Mouse (Mus musculus) layer of hippocampus, adult 8-10 months (tissue): ENCODE results near the gene Tapbpl. TPM values are rescaled to one million over a fixed set of nuclear protein-coding genes. Genes with fewer than 3 reads are reported as not detected.

Experiments
- DNase-seq, 2 experiments: peaks; one replicate each; pipeline ENCODE4 v3.0.0; 2022; ENCODE audit warnings: low spot score in 2 of 2
- total RNA-seq, 4 experiments: library from RNA; stranded (reverse); gene quantifications; 2 replicates each; pipeline ENCODE4 v1.2.4; 2022

The Tapbpl gene
- total RNA-seq, 4 experiments from 2014 or later: 4.0 to 6.8 (median 5.0) TPM

- DNase-seq: no peak
These were observed 9.0 kb upstream of the Tapbpl start for GRCm38 (mm10) chr6:125240617-125241016.

- DNase-seq: no peak
These were observed 7.9 kb upstream of the Tapbpl start for GRCm38 (mm10) chr6:125239547-125239946.

- no peak for DNase-seq
These were observed 6.7 kb upstream of the Tapbpl start for GRCm38 (mm10) chr6:125238396-125238795.

- no peak for DNase-seq
These were observed 5.8 kb upstream of the Tapbpl start for GRCm38 (mm10) chr6:125237421-125237820.

- no peak for DNase-seq
These were observed 5.1 kb upstream of the Tapbpl start, which contains the start of gene Cd27 for GRCm38 (mm10) chr6:125236782-125237181. Gene Cd27 (minus strand): TSS chr6:125237010.

- no peak for DNase-seq
These were observed 4.7 kb upstream of the Tapbpl start for GRCm38 (mm10) chr6:125236341-125236740.

GRCm38 (mm10) chr6:125234520-125234828, 2.8 kb upstream of the Tapbpl start:
- DNase-seq: no peak

GRCm38 (mm10) chr6:125233816-125234519, 2.3 kb upstream of the Tapbpl start:
- no peak for DNase-seq

GRCm38 (mm10) chr6:125232516-125232915, 856 bp upstream of the Tapbpl start:
- no peak for DNase-seq

GRCm38 (mm10) chr6:125232045-125232437, 381 bp upstream of the Tapbpl start:
- no peak for DNase-seq

GRCm38 (mm10) chr6:125230571-125230970, 1.1 kb downstream of the Tapbpl start:
- DNase-seq: no peak

GRCm38 (mm10) chr6:125225518-125226115, 6.0 kb downstream of the Tapbpl start:
- no peak for DNase-seq

- DNase-seq: no peak
These were observed 9.1 kb downstream of the Tapbpl start for GRCm38 (mm10) chr6:125222577-125222976.

- no peak for DNase-seq
These were observed 9.5 kb downstream of the Tapbpl start for GRCm38 (mm10) chr6:125222146-125222545.

- DNase-seq: no peak
These were observed 10.4 kb downstream of the Tapbpl start for GRCm38 (mm10) chr6:125221115-125221745.

GRCm38 (mm10) chr6:125218963-125219362, 12.7 kb downstream of the Tapbpl start:
- peak in 1 of 2 experiments; percentile 62 for DNase-seq

- no peak for DNase-seq
These were observed 13.8 kb downstream of the Tapbpl start for GRCm38 (mm10) chr6:125217899-125218298.

- DNase-seq: no peak
These were observed 14.8 kb downstream of the Tapbpl start for GRCm38 (mm10) chr6:125216898-125217297.

- peak; percentile 96 for DNase-seq
These were observed 16.3 kb downstream of the Tapbpl start, which contains the start of gene Vamp1 for GRCm38 (mm10) chr6:125215148-125215954. Gene Vamp1 (plus strand): TSS chr6:125215551.

- no peak for DNase-seq
These were observed 17.9 kb downstream of the Tapbpl start for GRCm38 (mm10) chr6:125213715-125214114.

- DNase-seq: no peak
These were observed 18.5 kb downstream of the Tapbpl start for GRCm38 (mm10) chr6:125213129-125213528.

- DNase-seq: no peak
These were observed 19.0 kb downstream of the Tapbpl start for GRCm38 (mm10) chr6:125212621-125213020.
